Mouse (Mus musculus) liver, embryonic 14.5 days (tissue): ENCODE measurements around the gene Pnrc1. TPM values are rescaled to one million over a fixed set of nuclear protein-coding genes. Genes with fewer than 3 reads are reported as not detected.
A peak's percentile ranks its signal among the peaks of the same experiment; 100 is the strongest.

Experiments used
- ATAC-seq: fragments of 200-750 bp; cut with Nextera tagmentation; 2 replicates; pipeline ENCODE4 v1.8.0; 2017; ENCODE audit warnings: moderate number of reproducible peaks, mild to moderate bottlenecking, moderate library complexity; ENCODE audit not compliant: insufficient read depth
- DNase-seq, 3 experiments: peaks; one replicate each; pipeline ENCODE4 v3.0.0-alpha.2; 2012 to 2013; ENCODE audit warnings: low read depth in 3 of 3, low spot score in 3 of 3
- H3K27ac ChIP-seq: fragments of 300-500 bp; sonication (generic); 2 replicates; pipeline ENCODE4 v1.5.1; 2014; ENCODE audit warnings: moderate library complexity, mild to moderate bottlenecking, control low read depth, inconsistent platforms
- H3K27me3 ChIP-seq: fragments of 300-500 bp; sonication (generic); 2 replicates; pipeline ENCODE4 v1.6.1; 2014; ENCODE audit warnings: mild to moderate bottlenecking, low read length, moderate library complexity; ENCODE audit not compliant: control insufficient read depth, insufficient read depth
- H3K36me3 ChIP-seq: fragments of 300-500 bp; sonication (generic); replicated peaks from 2 replicates; pipeline ENCODE4 v1.6.1; 2014; ENCODE audit warnings: low read depth; ENCODE audit not compliant: control insufficient read depth, insufficient read depth
- H3K4me1 ChIP-seq, 2 experiments: fragments of 200-500 bp in 1 of 2; fragments of 300-500 bp in 1 of 2; sonication (generic) in 1 of 2; replicated peaks; 2 replicates each; pipeline ENCODE4 v1.6.1; 2012 to 2014; ENCODE audit warnings: antibody characterized with exemption in 1 of 2, inconsistent platforms in 1 of 2, low read length in 1 of 2; ENCODE audit not compliant: control insufficient read depth in 2 of 2, insufficient read depth in 2 of 2
- H3K4me2 ChIP-seq: fragments of 300-500 bp; sonication (generic); 2 replicates; pipeline ENCODE4 v1.6.1; 2014; ENCODE audit warnings: low read depth, mild to moderate bottlenecking, control low read depth, moderate library complexity
- H3K4me3 ChIP-seq, 2 experiments: fragments of 200-500 bp in 1 of 2; fragments of 300-500 bp in 1 of 2; sonication (generic) in 1 of 2; 2 replicates each; pipeline ENCODE4 v1.5.1; 2012 to 2014; ENCODE audit warnings: low read depth in 2 of 2, low read length in 2 of 2, mild to moderate bottlenecking in 2 of 2, control low read depth in 1 of 2, inconsistent platforms in 1 of 2, moderate library complexity in 1 of 2; ENCODE audit not compliant: insufficient read depth in 1 of 2
- H3K9ac ChIP-seq: fragments of 300-500 bp; sonication (generic); replicated peaks from 2 replicates; pipeline ENCODE4 v1.6.1; 2014; ENCODE audit warnings: mild to moderate bottlenecking, control low read depth, moderate library complexity
- H3K9me3 ChIP-seq: fragments of 300-500 bp; sonication (generic); 2 replicates; pipeline ENCODE4 v1.6.1; 2016; ENCODE audit warnings: low read length, mixed read lengths; ENCODE audit not compliant: control insufficient read depth
- CTCF ChIP-seq: IDR thresholded peaks from 2 replicates; pipeline ENCODE4 v1.5.1; 2016; ENCODE audit warnings: antibody characterized with exemption, low read depth, control low read depth
- EP300 ChIP-seq: IDR thresholded peaks from 2 replicates; pipeline ENCODE4 v1.6.1; 2016; ENCODE audit warnings: antibody characterized with exemption, low read depth
- whole genome bisulfite sequencing: fragments of 180-500 bp; shearing (Covaris S2); extraction: QIAGEN DNeasy Blood & Tissue Kit; methylation state at CpG from one replicate; pipeline ENCODE4 v1.1.7; 2014; ENCODE audit not compliant: insufficient replicate concordance; 5-methylcytosine and 5-hydroxymethylcytosine counted together
- polyA plus RNA-seq, 2 experiments: library from polyadenylated mRNA; depleted of rRNA in 1 of 2; stranded (reverse) in 1 of 2; unstranded in 1 of 2; fragments of >200 nt; fragmentation: Nextera tagmentation in 1 of 2; extraction: Ambion mirVana in 1 of 2; gene quantifications; 2 replicates each; pipeline versions ENCODE4 v1.2.1 to v1.2.3; 2012 to 2014

The Pnrc1 gene
- polyA plus RNA-seq, 2 experiments: 17.8 to 30.9 TPM

DNA sequence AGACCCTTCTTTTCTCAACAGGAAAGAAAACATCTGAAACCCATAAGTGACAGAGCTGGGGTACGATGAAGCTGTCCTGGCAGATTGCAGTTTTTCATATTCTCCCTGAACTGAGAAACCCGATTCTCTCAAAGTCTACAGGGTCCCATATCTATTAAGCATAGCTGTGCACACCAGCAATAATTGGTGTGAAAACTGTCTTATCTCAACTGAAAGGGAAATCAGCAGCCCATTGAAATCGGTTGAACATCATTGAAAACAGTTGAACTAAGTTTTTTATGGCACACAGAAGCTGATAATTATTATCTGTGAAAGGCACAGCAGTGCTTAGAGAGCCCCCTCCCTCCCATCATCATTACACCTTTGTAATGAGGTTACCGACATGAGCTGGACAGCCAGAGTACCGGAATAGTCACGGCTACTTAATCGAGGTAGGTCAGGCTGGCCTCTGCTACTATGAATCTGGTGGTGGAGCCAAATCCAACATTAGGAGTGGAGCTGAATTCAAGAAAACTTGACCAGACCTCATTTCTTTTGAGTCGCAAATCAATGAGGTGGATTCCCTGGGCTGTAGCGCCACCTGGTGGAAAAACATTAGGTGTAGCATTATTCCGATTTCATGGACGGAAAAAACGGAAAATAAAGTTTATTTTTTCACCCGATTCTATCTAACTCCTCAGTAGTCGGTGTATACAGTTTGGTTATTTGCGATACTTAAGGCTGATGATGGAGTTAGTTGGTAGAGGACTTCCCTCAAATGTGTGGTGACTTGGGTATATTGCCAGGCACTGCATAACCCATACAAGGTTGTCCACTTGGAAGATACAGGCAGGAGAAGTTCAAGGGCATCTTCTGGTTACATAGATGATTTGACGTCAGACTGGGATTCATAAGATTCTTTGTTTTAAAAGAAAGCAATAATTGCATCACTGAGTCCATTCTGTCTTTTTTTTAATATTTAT is 2.7 kb upstream of the Pnrc1 start:
- TF ChIP-seq CTCF (peak; percentile 84), EP300 (peak; percentile 69)
- no peaks in the 10 kb centered on the region for H3K9me3 ChIP-seq
- no peaks in the 10 kb centered on the region for H3K36me3 ChIP-seq
- peak; percentile 42 to 51 (median 45) for DNase-seq
- H3K4me1 ChIP-seq: no peaks in the 10 kb centered on the region
- no peak overlapping the region for H3K4me2 ChIP-seq
- no peak overlapping the region for H3K9ac ChIP-seq
- no peak overlapping the region for H3K27ac ChIP-seq
- ATAC-seq: peak; percentile 53; the same call in 1 of the 2 replicates
- no peak overlapping the region for H3K4me3 ChIP-seq
- WGBS: 8% methylated on average over 16 of the region's 16 CpGs
- H3K27me3 ChIP-seq: no peaks in the 10 kb centered on the region

DNA sequence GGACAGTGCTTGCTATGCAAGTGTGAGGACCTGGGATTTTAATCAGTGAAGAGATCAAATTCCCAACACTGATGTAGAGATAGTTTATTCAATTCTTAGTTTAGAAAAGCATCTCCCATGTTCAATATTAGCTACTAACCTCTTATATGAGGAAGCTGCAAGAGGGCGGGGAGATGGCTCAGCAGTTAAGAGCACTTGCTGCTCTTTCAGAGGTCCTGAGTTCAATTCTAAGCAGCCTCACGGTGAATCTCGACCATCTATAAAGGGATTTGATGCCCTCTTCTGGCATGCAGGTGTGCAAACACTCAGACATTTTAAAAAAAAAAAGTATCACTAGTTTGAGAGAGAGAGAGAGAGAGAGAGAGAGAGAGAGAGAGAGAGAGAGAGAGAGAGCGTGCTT is 915 bp upstream of the Pnrc1 start:
- H3K9me3 ChIP-seq: no peaks in the 10 kb centered on the region
- H3K9ac ChIP-seq: no peak overlapping the region
- no peak overlapping the region for H3K27ac ChIP-seq
- no peaks in the 10 kb centered on the region for H3K27me3 ChIP-seq
- no peaks in the 10 kb centered on the region for H3K4me1 ChIP-seq
- no peak overlapping the region for H3K4me3 ChIP-seq
- TF ChIP-seq CTCF (peak; percentile 10; the same call in 1 of the 2 replicates), EP300 (no peak)
- WGBS: 43% methylated on average over 4 of the region's 4 CpGs
- H3K36me3 ChIP-seq: no peaks in the 10 kb centered on the region
- DNase-seq (no peak), ATAC-seq (no peak)
- no peak overlapping the region for H3K4me2 ChIP-seq

DNA sequence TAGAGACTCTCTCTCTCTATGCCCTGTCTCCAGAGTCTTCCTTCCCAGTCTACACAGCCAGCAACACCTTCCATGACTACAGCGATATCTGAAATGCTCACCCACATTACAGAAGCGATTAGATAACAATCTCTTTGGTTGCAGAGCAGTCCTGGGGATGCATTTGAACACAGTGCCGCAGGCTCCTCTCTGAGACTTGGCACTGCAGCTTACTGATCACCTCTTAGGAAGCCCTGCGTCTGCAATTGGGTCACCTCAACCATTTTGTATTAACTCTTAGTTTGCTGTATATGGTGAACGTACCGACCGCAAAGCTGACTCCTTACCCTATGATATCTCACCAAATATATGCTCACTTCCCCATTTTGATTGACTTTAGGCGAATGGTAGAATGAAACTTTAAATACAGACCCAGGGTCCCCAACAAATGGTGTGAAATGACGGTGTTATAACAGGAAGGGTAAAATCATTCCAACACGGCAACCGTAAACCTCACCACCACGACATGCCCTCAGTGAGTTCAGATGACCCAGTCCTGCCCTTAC is 785 bp downstream of the Pnrc1 start:
- ATAC-seq: no peak

DNA sequence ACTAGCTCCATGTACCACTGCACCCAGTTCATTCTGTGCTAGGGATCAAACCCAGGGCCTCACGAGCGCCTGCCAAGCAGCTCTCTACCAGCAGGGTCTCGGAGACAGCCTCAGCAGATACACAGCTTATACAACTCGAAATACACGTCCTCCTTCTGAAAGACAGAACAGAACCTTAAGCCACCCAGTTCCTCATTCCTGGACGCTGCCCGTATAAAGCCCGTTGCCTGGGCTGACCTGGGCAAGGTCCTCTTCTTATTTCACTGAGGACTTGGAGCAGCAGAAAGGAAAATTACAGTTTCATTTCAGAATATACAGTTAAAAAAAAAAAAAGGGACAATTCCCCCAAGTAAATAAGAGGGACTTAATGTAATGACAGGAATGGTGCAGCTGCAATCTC is 4.5 kb downstream of the Pnrc1 start:
- no peaks in the 10 kb centered on the region for H3K27me3 ChIP-seq
- no peak overlapping the region for H3K9ac ChIP-seq
- H3K27ac ChIP-seq: no peak overlapping the region
- DNase-seq: no peak
- no peak overlapping the region for H3K4me2 ChIP-seq
- TF ChIP-seq CTCF (no peak), EP300 (no peak)
- H3K4me1 ChIP-seq: peaks cover 0 to 6% of the 10 kb centered on the region in 2 experiments; a peak in 2 of 4 replicates
- no peak overlapping the region for H3K4me3 ChIP-seq
- no peak for ATAC-seq
- H3K9me3 ChIP-seq: no peaks in the 10 kb centered on the region
- no peaks in the 10 kb centered on the region for H3K36me3 ChIP-seq
- 48% methylated on average over 8 of the region's 8 CpGs for WGBS

More for the DNA sequence above, 785 bp downstream of the Pnrc1 start:
- H3K27me3 ChIP-seq: no peaks in the 10 kb centered on the region
- no peaks in the 10 kb centered on the region for H3K36me3 ChIP-seq
- TF ChIP-seq EP300 (no peak), CTCF (no peak)
- no peak overlapping the region for H3K4me3 ChIP-seq
- no peak overlapping the region for H3K27ac ChIP-seq
- peaks cover 0 to 6% of the 10 kb centered on the region in 2 experiments; a peak in 2 of 4 replicates for H3K4me1 ChIP-seq
- no peaks in the 10 kb centered on the region for H3K9me3 ChIP-seq
- no peak overlapping the region for H3K4me2 ChIP-seq
- 58% methylated on average over 12 of the region's 12 CpGs for WGBS
- no peak for DNase-seq
- no peak overlapping the region for H3K9ac ChIP-seq
